Mouse (Mus musculus) olfactory bulb, adult 2 months (tissue): ENCODE measurements at regions not wholly inside any gene's neighbourhood (a gene's known extent, or its start where the extent isn't known, plus 50 kb on each side); places are given as distances from the start of the nearest gene placed in this dataset.

Source experiments
- H3K27ac ChIP-seq: fragments of 200-500 bp; 2 replicates; pipeline ENCODE4 v1.5.1; 2012; ENCODE audit warnings: low read depth, low read length; ENCODE audit not compliant: insufficient read depth
- H3K4me1 ChIP-seq: fragments of 200-500 bp; 2 replicates; pipeline ENCODE4 v1.6.1; 2012; ENCODE audit warnings: low read length; ENCODE audit not compliant: control insufficient read depth, insufficient read depth
- H3K4me3 ChIP-seq: fragments of 200-500 bp; 2 replicates; pipeline ENCODE4 v1.5.1; 2012; ENCODE audit warnings: mild to moderate bottlenecking, low read depth, low read length, moderate library complexity; ENCODE audit not compliant: insufficient read depth
- CTCF ChIP-seq: fragments of 200-500 bp; IDR thresholded peaks from 2 replicates; pipeline ENCODE4 v1.5.1; 2012; ENCODE audit warnings: low read depth, mild to moderate bottlenecking, low read length, moderate library complexity; ENCODE audit not compliant: insufficient read depth
- POLR2A ChIP-seq: fragments of 200-500 bp; IDR thresholded peaks from 2 replicates; pipeline ENCODE4 v1.6.1; 2012; ENCODE audit warnings: mild to moderate bottlenecking, low read depth, low read length, moderate library complexity; ENCODE audit not compliant: insufficient read depth
- WGBS: fragments of 180-500 bp; shearing (Covaris S2); methylation state at CpG from one replicate; pipeline ENCODE4 v1.1.7; 2018; 5-methylcytosine and 5-hydroxymethylcytosine counted together

DNA sequence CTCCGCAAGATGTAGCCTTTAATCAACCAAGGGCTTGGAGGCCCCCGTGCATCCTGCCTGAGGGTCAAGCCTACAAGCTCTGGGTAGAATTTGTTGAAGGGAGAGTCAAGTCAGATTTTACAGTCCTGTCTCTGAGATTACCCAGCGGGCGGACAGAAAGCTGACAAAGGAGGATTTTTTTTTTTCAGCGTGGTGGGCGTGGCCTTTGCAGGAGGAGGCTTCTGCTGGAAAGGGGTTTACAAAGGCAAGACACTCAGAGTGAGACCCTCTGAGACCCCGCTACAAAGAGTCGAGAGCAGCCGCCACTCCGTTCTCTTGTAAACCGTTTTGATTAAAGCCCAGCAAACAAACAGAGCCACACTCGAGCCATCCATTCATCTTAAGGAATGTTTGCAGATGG is 92.1 kb upstream of the Dynlrb2 start:
- Histone ChIP-seq H3K27ac (no peak overlapping the region), H3K4me3 (no peak overlapping the region), H3K4me1 (no peaks in the 10 kb centered on the region)
- WGBS: 43% methylated on average over 12 of the region's 12 CpGs
- TF ChIP-seq POLR2A (no peak), CTCF (no peak)

DNA sequence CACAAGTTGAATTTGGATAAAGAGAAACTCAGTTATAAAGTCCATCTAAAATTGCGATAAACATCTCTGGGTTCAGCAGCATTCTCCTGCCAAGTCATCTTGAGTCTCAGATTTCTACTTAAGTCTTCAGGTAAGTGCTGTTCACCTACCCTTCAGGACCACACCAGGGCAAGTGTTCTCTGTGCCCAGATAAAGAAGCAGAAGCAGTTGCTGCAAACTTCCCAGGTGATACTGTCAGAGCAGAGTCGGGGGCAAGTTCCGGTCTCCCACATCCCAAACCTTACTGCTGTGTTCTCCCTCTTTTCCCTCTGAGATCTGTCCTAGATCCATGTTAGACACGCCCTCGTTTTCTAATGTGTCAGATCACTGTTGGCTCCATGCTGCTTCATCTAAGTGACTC is 94.7 kb upstream of the Dynlrb2 start:
- Histone ChIP-seq H3K4me3 (no peak overlapping the region), H3K4me1 (no peaks in the 10 kb centered on the region), H3K27ac (no peak overlapping the region)
- WGBS: 85% methylated on average over 5 of the region's 5 CpGs
- no peak for TF ChIP-seq POLR2A
- TF ChIP-seq CTCF: no peak

DNA sequence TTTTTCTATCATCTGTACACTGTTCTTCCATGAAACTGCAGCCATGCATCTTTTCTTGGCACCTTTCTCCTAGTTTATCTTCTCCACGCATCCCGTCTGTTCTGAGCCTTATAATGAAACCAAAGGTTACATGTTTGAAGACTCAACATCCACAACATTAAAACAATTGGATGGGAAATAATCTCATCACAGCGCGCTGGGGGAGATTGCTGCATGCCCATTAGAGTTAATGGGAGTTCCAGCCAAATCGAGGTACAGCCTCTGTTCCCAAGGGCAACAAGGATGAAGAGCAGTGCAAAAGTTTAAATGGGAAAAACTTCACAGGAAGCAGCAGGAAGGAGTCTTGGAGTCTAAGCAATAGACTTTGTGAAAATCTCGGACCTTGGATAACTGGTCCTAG is 95.8 kb upstream of the Dynlrb2 start:
- H3K4me1 ChIP-seq: no peaks in the 10 kb centered on the region
- no peak overlapping the region for H3K27ac ChIP-seq
- WGBS: 90% methylated on average over 6 of the region's 6 CpGs
- no peak for TF ChIP-seq CTCF
- no peak for TF ChIP-seq POLR2A
- H3K4me3 ChIP-seq: no peak overlapping the region

DNA sequence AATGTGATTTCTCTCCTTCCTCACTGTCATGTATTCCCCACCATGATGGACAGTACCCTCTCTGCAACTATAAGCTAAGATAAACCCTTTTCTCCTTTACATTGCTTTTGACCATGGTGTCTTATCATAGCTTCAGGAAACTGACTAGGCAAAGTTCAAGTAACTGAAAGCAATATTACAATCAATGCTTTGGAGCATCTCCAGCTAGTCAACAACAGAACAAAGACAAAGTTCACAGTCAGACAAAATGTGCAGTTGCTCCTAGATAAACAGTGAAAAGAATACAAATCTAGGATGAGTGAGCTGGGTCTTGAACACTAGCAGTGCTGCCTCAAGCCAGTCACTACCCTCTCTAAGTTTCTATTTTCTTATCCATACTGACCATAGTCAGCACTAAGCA is 100.2 kb upstream of the Dynlrb2 start:
- TF ChIP-seq POLR2A: no peak
- no peak for TF ChIP-seq CTCF
- Histone ChIP-seq H3K27ac (no peak overlapping the region), H3K4me3 (no peak overlapping the region), H3K4me1 (no peaks in the 10 kb centered on the region)

DNA sequence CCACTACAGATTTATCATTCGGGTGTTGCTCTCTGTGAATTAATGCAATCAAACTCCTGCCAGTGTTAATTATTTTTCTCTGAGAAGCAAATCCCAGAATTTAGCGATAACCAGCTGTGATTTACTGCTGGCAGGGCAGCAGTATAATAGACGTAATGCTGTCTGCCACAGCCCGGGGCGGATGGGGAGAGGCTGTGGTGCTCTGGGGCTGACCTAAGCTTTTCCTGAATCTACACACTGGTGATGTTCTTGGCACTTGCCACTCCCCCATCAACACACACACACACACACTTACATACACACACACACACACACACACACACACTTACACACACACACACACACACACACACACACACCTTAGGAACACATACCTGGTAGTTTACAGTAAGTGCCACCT is 101.4 kb upstream of the Dynlrb2 start:
- Histone ChIP-seq H3K4me1 (no peaks in the 10 kb centered on the region), H3K27ac (no peak overlapping the region), H3K4me3 (no peak overlapping the region)
- TF ChIP-seq POLR2A: no peak
- TF ChIP-seq CTCF: no peak
- 47% methylated on average over 5 of the region's 5 CpGs for WGBS

DNA sequence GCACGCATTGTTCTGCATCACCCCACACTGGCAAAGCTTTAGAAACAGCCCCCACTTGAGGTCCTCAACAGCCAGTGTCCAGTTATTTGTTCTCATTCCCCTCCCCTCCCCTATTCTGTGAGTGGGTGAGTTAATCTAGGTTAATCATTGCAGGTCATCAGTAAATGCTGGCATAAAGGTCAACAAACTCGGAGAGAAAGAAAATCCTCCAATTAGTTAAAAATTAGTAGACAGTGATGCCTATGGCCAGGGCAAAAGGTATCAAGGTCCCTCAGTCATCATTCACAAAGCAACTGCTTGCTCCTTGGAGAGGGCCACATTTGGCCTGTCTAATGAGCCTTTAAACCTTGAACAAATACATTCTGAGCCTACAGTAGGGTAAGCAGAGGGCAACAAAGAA is 105.3 kb upstream of the Dynlrb2 start:
- 83% methylated on average over 2 of the region's 2 CpGs for WGBS
- Histone ChIP-seq H3K4me3 (no peak overlapping the region), H3K27ac (no peak overlapping the region), H3K4me1 (no peaks in the 10 kb centered on the region)
- no peak for TF ChIP-seq CTCF

DNA sequence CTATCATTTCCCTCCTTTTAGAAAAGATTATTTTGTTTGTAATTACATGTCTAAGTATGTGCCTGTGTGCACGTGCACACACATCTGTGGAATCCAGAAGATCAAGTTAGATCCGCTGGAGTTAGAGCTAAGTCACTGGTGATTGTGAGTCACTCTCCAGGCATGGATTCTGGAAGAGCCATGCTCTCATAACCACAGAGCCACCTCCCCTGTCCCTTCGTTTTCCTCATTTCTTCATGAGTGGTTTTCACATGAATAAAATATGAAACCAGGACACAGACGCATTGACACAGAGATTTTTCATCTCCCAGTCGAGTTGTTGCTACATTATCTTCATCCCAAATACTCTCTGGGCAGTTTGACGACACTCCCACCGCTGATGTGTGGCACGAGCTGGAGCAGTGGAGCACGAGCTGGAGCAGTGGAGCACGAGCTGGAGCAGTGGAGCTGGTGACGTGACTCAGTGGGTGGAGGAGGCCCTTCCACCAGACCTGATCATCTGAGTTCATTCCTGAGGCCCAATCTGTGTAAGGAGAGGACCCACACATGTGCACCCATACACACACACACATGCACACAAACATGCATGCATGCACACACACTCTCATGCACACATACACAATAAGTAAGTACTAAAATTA is 106.1 kb upstream of the Dynlrb2 start:
- no peak for TF ChIP-seq POLR2A
- no peak for TF ChIP-seq CTCF
- no peak overlapping the region for H3K4me3 ChIP-seq
- H3K27ac ChIP-seq: no peak overlapping the region
- no peaks in the 10 kb centered on the region for H3K4me1 ChIP-seq
- 88% methylated on average over 11 of the region's 11 CpGs for WGBS

DNA sequence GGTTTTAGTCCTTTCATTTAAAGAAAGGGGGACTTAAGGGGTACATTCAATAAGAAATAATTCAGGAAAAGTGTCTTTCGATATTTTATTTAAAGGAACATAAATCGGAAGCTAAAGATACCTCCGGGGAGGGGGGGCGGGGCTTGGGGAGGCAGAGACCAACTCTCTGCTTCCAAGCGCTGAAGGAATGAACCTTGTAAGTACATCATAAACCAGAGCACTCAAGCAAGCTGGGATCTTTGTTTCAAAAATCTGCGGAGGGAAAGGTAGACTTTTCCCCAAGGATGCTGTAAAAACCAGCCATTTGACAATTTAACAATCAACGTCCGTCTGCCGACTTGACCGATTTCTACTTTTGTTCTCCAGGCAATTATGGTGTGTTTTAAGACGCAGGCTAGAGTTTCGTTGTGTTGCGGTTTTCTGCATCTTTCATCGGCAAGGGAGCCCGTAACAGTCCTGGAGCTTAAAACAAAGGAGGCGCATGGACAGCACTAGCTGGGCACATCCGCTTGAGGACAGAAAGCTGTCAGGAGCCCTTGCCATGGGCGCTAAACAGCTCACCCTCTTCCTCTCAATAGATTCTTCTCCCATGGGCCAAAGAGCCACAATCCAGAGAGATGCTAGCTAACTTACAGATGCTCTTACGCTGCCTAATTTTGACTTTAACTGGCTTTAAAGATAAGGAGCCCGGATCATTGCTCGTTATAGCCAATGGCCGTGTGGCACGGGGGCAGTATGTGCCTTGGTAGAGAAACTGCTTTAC is 119.4 kb upstream of the Dynlrb2 start:
- WGBS: 55% methylated on average over 23 of the region's 23 CpGs
- Histone ChIP-seq H3K4me3 (no peak overlapping the region), H3K27ac (no peak overlapping the region), H3K4me1 (peaks cover 8% of the 10 kb centered on the region; the same call in 1 of the 2 replicates)
- no peak for TF ChIP-seq CTCF
- no peak for TF ChIP-seq POLR2A

DNA sequence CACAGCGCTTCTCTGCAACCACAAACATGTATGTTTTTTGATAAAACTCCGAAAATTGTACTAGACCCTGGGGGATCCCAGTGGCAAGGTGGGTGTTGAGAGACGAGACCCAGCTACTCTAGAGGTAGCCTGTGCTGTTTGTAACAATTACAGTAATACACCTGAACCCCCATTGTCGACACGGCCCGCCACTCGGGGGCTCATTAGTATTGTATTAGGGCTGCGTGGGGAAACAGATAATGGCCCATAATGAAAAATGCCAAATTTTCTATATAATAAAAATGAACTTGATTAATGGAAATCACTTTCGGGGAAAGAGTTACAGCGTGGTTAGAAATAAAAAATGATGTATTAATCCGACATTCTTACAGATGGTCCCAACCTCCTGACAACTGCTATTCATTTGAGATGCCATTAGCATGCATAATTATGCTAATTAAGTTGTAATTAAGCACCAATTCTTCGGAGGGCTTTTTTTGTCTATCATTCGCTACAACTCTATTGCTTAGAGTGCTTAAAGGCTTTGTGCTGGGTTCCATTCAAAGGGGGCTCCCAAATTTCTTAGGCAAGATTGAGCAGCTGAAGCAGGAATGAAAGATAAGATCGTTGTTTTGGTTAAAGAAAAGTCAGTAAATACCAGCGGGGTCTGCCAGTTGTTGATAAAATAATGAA is 120.2 kb upstream of the Dynlrb2 start:
- WGBS: 58% methylated on average over 15 of the region's 15 CpGs
- Histone ChIP-seq H3K27ac (no peak overlapping the region), H3K4me1 (peaks cover 8% of the 10 kb centered on the region; the same call in 1 of the 2 replicates), H3K4me3 (no peak overlapping the region)
- no peak for TF ChIP-seq CTCF
- TF ChIP-seq POLR2A: no peak
